Mouse (Mus musculus): ENCODE results near the gene Ptgdr.
"Not testable (repeated sequence)": the region's sequence is repeated elsewhere in the genome, so short reads cannot be mapped to it uniquely, and the experiment has no call there.

The Ptgdr gene

DNA sequence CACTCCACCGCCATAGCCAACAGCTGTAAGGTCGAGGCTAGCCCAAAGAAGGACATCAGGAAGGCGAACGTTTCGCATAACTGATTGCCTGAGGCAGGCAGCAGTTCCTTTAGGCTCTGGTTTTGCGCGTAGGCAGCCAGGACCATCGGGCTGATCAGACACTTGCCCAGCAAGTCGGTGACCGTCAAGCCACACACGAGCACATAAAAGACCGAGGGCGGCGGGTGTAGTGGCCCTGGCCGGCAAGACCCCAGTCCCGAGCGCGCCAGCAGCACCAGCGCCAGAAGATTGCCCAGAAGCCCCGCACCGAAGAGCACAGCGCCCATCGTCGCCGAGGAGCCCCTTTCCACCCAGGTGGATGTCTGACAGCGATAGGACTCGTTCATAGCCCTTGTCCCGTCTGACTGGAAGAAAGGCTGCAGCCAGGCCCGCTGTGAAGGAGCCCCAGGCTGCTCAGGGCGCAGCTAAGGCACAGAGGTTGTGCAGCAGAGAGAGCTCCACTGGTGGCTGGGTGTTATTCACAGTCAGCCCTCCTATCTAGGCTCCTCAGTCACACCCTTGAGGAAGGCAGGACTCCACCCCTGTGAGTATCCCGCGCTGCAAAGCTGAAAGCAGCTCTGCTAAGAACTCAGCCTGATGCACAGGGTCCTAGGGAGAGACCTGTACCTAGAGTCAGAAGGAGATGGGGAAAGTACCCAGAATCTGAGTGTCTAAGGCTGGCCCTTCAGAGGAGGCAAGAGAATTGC, at the start of gene Ptgdr:
Ptgdr (minus strand) TSS at position 508 of the 746 bp plus-strand sequence.
- DNase-seq (ENCODE audit: low spot score in 2 of 2), result no peak

DNA sequence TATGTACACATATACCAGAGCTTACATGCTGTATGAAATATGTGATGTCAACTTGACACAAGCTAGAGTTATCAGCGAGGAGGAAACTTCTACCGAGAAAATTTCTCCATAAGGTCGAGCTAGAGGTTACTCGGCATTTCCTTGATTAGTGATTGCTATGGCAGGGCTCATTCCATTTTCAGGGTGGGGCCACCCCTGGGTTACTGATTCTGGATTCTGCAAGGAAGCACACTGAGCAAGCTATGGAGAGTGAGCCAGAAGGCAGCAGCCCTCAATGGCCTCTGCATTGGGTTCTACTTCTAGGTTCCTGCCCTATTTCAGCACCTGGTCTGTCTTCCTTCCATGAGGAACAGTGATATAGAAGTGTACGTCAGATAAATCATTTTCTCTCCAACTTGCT, 48.6 kb upstream of the Ptgdr start:
- DNase-seq (ENCODE audit: low spot score in 2 of 2), result no peak

DNA sequence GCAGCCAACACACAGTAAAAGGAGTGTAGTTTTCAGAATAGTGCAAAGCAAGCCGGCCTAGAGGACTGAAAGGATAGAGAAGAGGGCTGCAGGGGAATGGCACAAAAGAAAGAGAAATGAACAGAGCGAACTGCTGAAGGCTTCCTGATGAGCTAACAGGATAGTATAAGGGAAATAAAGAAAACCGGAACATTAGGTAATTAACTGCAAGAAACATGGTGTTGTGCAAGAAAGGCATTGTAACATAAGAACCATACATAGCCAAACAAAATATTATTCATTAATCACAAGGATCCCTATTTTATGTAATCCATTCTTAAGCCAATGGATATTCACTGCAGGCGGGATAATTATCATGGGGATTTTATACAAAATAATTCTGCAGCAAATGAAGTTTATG, 45.0 kb upstream of the Ptgdr start:
- DNase-seq (ENCODE audit: low spot score in 2 of 2), result no peak

DNA sequence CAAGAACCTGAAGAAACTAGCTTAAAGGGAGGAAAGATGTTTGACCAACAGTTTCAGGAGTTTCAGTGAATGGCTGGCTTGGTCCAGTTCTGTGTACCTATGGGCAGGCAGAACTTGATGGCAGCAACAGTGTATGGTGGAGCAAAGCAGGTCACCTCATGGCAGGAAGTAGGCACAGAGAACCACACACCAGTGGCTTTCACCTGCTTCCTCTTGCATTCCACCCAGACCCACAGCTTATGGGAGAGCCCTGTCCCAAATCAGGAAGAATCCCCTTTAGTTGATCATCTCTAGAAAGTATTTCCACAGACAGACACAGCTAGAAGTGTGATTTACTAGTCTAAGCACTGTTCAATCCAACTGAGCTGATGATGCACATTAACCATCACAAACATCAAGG, 42.6 kb upstream of the Ptgdr start:
- not testable (repeated sequence) for DNase-seq (ENCODE audit: low spot score in 2 of 2)

DNA sequence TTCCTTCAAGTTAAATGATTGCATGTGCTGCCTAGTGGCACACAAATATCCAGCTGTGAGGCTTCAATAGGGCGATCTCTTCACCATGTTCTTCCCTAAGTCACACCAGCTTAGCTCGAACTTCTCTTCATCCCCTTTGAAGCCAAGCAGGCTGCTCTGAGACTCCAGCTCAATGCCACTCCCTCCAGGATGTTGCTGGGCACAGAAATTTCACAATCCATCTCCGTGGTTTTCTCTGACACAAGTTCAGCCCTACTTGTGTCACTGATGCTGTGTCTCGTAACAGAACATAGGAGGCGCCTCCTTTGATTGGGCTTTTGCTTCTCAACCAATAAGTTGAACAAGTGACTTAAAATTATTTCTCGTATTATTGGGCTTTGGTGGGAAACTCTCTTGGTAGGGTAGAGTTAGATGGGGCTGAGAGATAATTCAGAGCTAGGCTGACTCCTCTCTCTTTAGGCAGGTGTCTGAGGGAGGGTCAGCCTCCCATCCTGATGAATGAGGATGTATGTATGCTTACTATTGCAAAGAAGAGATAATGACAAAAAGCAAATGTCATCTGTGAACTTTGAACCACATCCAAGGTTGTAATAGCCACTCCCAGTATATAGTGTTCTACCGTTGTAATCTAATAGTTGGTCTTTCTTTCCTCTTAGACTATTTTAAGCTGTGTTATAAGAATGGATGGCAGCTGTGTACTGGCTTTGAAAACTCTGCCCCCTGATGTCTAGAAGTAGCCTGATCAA, 32.4 kb upstream of the Ptgdr start:
- no peak for DNase-seq (ENCODE audit: low spot score in 2 of 2)

DNA sequence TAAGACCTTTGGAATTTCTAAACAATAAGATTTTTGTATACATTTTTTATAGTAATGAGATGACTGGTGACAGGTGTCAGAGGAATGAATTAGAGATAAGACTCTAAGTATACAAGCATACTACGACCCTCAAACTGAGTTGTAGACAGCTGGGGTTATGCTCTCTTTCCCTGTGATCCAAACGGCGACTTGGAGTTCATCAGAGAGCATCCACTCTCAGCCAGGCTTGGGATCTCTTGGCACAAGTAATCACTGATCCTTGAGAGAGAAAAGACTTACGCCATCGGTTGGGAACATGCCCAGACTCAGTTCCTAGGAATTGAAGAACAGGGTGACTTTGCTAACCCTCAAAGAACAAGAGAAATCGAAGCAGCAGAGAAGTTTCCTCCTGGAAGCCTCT, 10.5 kb upstream of the Ptgdr start:
- DNase-seq (ENCODE audit: low spot score in 2 of 2), result no peak

DNA sequence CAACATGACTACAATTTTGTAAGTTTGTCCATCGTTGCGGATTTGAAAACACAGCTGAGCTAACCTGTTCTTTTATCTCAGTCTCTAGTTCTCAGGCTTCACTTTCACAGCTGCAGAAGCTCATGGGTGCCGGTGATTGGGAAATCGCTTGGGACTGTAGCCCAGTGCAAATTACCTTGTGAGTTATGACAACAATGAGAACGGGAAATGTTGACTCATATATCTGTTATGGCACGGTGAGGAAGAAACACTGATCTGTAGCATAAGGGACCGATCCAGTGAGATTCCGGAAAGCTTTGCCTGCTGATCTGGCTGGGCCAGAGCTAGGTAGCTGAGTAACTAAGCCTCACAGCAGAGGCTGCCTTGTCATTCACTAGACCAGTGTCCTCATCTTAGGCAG, 6.5 kb upstream of the Ptgdr start:
- DNase-seq (ENCODE audit: low spot score in 2 of 2), result no peak

DNA sequence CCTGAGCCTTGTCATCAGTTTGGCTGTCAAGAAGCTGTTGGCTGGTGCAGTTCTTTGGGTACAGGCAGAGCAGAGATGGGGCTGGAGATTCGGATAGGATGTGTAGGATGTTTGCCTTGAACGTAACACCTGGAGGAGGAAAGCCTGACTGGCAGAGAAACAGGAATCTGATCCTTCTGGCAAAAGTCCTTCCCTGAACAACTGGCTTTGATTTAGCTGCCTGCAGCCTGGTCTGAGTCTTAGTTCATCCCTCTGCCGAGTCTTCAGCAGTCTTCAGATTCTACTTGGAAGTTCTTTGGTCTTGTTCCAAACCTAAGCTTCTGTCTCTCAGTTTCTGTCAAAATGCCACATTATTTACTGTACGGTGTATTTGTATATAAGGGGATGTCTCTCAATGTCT, 3.9 kb upstream of the Ptgdr start:
- no peak for DNase-seq (ENCODE audit: low spot score in 2 of 2)

DNA sequence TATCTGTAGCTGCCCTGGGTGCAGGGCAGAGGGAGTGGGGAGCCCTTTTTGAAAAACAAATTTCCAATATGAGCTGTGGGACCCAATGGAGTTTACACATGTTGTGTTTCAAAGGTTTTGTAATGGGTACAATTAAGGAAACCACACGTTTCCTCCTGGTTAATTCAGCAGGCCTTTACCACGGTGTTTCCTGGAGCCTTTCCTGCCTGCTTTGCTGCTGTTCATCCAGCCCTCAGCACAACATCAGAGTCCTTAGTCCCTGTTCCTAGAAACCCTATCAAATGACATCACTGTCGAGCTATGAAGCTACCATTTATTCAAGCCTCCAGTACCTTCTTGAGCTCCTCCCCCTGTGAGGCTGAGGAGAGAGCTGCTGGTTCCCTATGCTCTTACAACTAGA, 2.0 kb upstream of the Ptgdr start:
- DNase-seq (ENCODE audit: low spot score in 2 of 2), result no peak

DNA sequence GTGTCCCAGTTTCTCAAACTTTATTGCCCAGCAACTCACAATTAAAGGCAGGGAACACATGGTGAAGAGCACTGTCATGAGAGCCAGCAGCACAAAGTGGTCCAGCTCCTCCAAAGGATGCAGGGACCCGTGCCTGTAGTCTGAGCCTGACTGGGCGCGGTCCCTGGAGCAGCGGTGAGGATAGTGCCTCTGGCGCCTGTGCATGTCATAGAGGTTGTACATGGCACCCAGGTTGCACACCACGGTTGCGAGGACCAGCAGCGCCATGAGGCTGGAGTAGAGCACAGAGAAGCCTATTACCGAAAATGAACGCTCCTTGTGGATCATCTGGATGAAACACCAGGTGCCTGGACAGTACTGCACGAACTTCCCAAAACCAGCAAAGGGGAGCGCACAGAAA, 803 bp downstream of the Ptgdr start:
- DNase-seq (ENCODE audit: low spot score in 2 of 2), result no peak

DNA sequence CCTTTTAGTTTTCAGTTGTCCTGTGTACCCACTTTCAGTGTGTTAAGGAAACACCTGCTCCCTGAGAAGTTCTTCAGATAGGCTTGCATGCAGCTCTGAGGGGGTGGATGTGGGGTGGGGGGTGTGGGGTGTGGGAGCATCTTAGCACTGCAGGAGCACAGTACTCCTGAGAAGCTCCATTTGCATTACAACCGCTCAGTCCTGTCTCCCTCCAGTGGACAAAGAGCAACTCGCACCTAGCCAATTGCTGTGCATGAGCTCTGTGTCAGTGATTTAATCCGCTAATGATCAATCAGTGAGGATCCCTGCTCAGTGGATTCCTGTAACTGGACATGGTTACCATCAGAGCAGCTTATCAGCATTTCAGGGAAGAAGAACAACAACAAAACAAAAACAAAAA, 8.5 kb downstream of the Ptgdr start:
- not testable (repeated sequence) for DNase-seq (ENCODE audit: low spot score in 2 of 2)

DNA sequence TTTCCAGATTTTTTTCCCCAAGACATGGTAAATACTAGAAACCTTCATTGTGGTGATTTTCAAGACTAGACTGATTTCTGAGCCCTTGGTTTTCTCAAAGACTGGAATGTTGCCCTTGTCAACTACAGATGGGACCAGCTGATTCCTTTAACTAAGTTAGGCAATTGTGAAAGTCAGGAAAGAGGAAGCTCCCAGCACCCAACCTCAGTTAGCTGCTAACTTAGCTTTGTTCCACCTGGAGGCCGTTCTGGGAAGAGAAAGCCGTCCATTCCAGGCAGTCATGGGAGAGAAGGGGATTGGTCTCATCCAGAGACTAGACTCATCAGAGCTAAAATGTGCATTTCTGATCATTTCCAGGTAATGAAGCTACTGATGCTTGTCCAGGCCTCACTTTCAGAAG, 11.4 kb downstream of the Ptgdr start:
- DNase-seq (ENCODE audit: low spot score in 2 of 2), result no peak

DNA sequence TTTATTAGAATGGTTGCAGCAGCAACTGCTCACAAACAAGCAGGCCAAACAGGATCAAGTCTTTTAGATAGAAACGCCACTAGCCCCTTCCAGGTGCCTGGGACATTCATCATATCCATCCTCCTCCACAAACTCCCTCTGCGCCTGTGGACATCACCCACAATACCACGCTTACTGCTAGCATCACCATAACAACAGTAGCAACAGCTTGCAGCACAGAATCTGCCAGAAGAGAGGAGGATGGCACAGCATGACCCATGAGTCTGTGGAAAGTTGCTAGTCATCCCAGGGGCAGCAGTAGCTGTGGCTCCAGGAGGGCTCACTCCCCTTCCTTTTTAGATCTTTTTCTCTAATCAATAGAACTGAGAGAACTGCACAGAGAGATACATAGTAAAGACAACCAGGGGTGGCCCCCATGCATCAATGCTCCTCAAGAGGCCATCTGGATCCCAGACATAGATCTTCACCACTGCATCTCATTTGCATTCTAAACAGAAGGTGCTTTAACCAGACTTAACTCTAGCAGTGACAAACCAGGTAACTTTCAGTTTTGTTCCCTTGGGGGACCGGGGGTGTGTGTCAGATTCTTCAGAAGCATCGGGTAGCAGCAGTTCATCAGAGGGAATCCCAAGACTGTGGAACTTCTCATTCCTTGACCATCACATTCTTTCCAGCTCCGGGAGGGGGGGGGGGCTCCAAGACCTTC, 12.5 kb downstream of the Ptgdr start:
- no peak for DNase-seq (ENCODE audit: low spot score in 2 of 2)

DNA sequence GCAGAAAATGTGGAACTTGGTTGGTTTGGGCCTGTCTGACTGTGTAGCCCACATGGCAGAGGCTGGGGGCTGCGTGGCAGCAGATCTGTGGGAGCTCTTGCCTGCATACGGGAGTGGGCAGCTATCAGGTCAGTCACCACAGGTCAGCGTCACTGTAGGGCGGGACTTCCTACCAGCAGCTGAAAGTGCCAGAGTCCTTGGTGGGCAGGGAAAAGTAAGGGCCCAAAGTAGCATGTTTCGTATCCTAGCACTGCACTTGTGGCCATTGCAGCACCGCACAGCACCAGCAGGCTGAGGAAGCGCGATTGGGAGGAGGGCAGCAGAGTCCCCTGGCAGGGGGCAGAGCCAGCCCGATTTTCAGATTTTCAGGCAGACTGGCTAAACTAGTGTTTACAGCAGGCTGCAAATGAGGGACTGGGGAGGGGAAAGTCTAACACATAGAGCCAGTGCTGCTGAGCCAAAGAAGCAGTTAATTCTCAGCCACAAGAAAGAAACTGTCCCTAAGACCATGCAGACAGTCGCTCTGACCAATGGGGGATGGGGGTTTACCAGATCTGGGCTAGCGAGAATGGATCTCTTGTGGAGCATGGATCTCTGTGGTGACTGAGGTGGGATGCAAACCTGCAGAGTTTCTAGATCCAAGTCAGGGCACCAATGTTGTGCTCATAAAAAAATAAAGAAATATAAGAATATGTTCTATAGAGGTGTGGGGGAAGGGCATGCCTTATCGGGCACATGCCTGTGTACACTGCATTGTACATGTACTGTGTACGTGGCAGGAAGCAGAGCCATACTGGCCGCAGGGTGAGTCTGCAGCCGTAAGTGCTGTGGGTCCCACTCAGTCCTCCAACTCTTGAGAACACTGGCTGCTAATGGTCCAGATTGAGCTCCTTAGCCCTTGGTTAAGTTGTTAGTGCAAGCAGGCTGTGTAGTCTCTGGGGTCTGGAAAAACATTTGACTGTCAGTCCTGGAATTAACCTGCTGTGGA, 15.1 kb downstream of the Ptgdr start:
- no peak for DNase-seq (ENCODE audit: low spot score in 2 of 2)

DNA sequence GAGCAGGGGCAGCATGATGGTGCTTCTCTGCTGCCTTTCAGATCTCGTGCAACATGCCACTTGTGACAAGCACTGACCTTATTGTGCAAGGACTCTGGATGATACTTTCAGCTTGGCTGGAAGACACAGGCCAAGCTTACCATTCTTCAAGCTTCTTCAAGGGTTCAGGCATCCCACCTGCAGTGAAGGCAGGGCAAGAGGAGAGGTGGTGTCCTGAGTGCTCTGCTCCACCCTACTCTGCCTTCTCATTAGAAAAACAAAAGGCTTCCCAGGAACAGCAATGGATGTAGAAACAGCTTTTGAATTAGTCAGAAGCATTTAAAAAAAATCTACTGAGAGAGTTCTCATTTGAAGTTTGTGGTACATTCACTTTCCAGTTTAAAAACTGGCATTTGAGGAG, 20.5 kb downstream of the Ptgdr start:
- no peak for DNase-seq (ENCODE audit: low spot score in 2 of 2)

DNA sequence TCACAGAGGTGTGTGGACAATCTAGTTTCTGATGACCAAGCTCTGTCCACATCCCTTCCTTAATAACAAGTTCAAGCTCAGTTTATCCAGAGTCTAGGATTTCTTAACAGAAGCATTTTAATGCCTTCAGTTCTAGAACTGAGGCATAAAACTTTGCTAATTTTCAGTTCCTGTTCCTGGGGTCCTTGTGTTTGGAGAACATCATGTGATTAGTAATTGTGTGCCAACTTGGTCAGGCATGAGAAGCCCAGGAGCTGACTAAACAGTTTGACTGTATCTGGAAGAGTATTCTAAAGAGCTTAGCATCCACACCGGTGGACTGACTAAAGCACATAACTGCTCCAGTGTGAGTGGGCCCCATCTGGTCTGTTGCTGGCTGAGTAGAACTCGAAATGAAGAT, 24.0 kb downstream of the Ptgdr start:
- DNase-seq (ENCODE audit: low spot score in 2 of 2), result no peak

DNA sequence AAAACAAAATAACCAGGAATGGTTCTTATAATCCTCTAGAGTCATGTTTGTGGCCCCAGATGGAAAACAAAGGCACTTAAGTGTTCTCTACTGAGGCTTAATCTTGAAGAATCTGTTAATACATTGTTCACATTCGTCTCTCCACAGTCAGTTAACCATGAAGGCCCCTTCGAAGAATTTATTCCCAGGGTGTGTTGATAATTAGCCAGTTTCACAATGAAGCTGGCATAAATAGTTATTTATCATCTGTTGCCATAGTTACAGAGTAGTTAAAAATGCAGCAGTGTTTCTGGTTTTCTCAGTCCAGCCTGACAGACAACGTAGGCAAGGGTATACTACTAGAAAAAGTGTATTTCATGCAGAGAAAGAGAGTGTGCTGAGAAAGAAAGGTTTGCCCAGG, 25.0 kb downstream of the Ptgdr start:
- not testable (repeated sequence) for DNase-seq (ENCODE audit: low spot score in 2 of 2)

DNA sequence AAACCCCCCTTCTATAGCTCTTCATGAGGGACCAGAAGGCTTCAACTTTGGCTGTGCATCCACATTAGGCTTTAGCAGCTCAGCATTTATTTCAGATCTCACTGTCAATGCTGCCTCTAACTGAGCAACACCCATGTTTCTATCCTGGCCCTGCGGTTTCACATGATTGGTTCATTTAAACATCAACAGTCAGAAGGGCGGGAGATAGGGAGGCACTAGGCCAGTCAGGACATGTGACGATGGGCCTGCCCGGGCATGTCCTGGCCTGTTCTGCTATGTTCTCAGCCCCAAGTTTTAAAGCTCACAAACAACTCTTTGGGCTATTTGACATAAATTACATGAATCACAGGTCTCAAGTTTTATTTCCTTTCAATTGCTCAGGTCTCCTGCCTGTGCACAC, 26.1 kb downstream of the Ptgdr start:
- DNase-seq (ENCODE audit: low spot score in 2 of 2), result not testable (repeated sequence)

DNA sequence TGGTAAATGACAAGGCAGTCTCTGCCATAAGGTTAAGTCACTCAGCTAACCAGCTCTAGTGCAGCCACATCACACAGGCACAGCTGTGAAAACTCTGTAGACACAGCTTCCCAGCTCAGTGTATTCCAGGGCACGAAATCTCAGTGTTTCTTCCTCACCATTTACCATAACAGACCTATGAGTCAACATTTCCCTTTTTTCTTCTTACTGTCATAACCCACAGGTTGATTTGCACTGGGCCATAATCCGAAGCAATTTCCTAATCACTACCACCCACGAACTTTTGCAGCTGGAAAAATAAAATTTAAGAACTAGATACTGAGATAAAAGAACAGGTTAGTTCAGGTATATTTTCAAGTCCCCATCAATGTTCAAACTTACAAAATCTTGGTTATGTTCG, 31.4 kb downstream of the Ptgdr start:
- no peak for DNase-seq (ENCODE audit: low spot score in 2 of 2)

DNA sequence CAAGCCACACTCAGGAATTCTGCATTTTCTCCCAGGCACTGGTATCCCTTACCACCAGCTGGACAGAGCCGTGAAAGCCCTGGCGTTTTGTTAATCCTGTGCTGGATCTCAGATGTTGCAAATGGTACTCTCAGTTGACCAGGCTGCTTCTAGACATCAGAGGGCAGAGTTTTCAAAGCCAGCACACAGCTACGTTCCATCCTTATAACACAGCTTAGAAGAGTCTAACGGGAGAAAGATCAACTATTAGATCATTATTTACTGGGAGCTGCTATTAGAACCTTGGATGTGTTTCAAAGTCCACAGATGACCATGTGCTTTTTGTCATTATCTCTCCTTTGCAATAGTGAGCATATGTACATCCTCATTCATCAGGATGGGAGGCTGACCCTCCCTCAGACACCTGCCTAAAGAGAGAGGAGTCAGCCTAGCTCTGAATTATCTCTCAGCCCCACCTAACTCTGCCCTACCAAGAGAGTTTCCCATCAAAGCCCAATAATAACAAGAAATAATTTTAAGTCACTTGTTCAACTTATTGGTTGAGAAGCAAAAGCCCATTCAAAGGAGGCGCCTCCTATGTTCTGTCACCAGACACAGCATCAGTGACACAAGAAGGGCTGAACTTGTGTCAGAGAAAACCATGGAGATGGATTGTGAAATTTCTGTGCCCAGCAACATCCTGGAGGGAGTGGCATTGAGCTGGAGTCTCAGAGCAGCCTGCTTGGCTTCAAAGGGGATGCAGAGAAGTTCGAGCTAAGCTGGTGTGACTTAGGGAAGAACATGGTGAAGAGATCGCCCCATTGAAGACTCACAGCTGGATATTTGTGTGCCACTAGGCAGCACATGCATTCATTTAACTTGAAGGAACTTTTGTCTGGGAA, 37.8 kb downstream of the Ptgdr start:
- no peak for DNase-seq (ENCODE audit: low spot score in 2 of 2)

DNA sequence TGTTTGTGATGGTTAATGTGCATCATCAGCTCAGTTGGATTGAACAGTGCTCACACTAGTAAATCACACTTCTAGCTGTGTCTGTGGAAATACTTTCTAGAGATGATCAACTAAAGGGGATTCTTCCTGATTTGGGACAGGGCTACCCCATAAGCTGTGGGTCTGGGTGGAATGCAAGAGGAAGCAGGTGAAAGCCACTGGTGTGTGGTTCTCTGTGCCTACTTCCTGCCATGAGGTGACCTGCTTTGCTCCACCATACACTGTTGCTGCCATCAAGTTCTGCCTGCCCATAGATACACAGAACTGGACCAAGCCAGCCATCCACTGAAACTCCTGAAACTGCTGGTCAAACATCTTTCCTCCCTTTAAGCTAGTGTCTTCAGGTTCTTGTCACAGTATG, 46.0 kb downstream of the Ptgdr start:
- DNase-seq (ENCODE audit: low spot score in 2 of 2), result not testable (repeated sequence)
